In the genomic region with DNA sequence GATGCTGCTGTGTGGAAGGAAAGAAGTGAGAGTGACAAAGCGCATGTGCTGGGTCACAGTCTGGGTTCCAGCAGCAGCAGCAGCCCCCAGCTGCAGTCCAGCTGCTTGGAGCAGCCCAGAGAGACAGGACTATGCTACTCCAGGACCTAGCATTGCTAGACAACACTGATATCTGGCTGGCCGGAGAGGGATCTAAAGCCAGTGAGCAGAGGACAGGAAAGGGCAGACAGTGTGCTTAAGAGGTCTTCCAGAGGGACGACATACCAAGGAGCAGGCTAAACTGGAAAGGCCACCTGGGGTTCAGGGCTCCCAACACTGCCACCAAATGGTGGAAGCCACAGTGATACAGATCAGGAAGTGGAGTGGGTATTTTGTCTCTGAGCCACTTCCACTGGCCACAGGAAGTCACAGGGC, we compare ENCODE assay signal across 8 mouse cellular contexts.
DNase-seq lines count a peak whose midpoint lies in the region; ATAC-seq lines count a peak whose summit lies in the region.

No protein-coding gene starts in this region.

- no peaks in the 10 kb centered on the region for H3K27me3 ChIP-seq in hindbrain, embryonic 13.5 days

- no peak overlapping the region for H3K27ac ChIP-seq in hindbrain, embryonic 13.5 days

- 31% methylated on average over 3 of the region's 3 CpGs for WGBS in hindbrain, embryonic 13.5 days

- no peaks in the 10 kb centered on the region for H3K9me3 ChIP-seq in hindbrain, embryonic 13.5 days

- no peak overlapping the region for H3K4me3 ChIP-seq in hindbrain, embryonic 13.5 days

- no peak overlapping the region for H3K4me2 ChIP-seq in hindbrain, embryonic 13.5 days

- H3K4me1 ChIP-seq in hindbrain, embryonic 13.5 days (replicated peaks): peaks cover 11% of the 10 kb centered on the region

- ATAC-seq in hindbrain, embryonic 13.5 days (ENCODE audit: low FRiP score): no peak

- peak; percentile 52 for DNase-seq in testis, postnatal 10 days (ENCODE audit: low spot score)
- no peak for DNase-seq in testis, postnatal 14 days (ENCODE audit: low spot score)
- peak; percentile 20 to 42 for DNase-seq in gastrocnemius, postnatal 4 days (ENCODE audit: low spot score in 2 of 2)
- peak; percentile 73 for DNase-seq in kidney, adult 18-20 months
- peak; percentile 90 for DNase-seq in lung, postnatal 25 days (ENCODE audit: low spot score)
- no peak for DNase-seq in ovary, postnatal 14 days (ENCODE audit: low spot score)
- DNase-seq in layer of hippocampus, adult 8-10 months (ENCODE audit: low spot score in 2 of 2): no peak

- H3K9ac ChIP-seq in hindbrain, embryonic 13.5 days: no peak overlapping the region

- H3K36me3 ChIP-seq in hindbrain, embryonic 13.5 days: no peaks in the 10 kb centered on the region

Comparison
In these comparisons a context has a peak if more than half of its experiments do, and no peak if none do; other contexts are left out.
1. DNase-seq: peak in testis, postnatal 10 days (single experiment), gastrocnemius, postnatal 4 days (2 of 2), kidney, adult 18-20 months (single experiment) and lung, postnatal 25 days (single experiment); none in testis, postnatal 14 days (single experiment), ovary, postnatal 14 days (single experiment) and layer of hippocampus, adult 8-10 months (0 of 2).